Mouse (Mus musculus): ENCODE data around the gene Nbdy.

The Nbdy gene

DNA sequence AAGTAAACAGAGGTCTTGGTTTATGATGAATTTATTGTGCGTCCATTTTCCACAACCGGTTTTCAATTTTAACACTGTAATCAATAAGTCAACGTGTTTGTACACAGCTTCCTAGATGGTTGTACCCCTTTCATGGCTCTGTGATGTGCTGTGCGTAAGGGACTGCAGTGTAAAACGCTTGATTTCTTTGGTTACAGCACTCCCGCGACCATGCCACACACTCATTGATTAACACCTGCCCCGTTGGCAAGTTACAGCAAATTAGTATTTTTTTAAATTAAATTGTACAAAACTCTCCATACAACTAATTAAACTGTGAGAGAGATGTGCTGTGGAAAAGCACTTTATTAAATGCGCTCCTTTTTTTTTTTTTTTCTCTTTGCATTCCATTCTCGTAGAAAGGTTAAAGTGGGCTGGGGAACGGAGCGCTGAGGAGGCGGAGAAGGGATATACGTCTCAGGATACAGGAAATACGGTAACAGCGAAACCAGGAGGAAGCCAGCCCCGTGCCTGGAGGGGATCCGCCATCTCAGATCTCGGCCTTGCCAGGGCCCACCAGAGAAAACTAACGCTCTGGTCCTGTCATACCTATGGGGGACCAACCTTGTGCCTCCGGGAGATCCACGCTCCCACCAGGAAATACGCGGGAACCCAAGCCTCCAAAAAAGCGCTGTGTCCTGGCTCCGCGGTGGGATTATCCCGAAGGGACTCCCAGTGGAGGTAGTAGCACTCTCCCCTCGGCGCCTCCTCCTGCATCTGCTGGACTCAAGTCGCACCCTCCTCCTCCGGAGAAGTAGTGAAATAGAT, at the start of gene Nbdy:
Gene Nbdy, plus strand, starts transcription at position 481 of the 807 bp plus-strand sequence.
- DNase-seq (ENCODE audit: low spot score) = peak; percentile 55

DNA sequence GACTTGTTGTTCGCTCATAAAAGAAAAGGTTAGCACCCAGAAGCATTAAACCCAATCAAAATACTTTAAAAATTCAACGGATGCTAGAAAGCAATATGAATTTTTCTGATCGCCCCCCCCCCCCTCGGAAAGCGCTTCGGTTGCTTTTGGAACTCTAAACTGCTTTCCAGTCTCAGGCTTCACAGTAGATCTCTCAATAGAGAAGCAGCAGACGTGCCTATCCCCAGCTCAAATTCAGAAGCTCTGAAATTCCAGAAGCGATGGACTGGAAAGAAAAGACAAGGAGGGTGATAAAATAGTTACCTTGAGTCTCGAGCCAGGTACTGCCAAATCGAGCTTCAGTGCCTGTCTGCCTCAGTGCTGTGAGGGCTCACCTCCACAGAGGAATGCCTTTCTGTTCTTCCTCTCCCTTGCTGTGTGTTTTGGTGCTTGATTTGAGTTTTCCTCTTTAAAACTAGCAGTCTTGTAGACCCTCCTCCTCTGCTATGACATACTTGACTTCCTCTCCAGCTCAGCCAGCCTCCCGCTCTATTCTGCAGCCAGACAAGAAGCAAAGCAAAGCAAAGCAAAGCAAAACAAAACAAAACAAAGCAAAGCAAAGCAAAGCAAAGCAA, 27.5 kb upstream of the Nbdy start, which contains the start of gene Kctd12b:
Gene Kctd12b, minus strand, starts transcription at position 610 of the 614 bp plus-strand sequence.
- DNase-seq (ENCODE audit: low spot score) = peak; percentile 3

DNA sequence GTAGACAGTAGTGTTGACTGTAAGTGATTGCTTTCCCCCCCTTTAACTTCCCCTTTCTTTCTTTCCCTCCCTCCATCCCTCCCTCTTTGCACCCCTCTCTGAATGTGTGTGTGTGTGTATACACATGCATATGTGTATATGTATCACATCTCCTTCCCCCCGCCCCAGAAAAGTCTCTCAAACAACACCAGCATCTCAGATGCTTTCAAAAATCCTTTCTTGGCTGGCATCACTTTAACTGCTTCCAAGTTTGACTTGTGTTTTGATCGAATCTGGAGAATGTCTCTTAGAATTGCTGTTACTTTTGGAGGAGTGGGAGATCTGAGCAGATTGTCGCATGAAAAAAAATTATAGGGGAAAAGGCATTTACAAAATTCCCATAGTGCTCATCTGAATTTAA, 22.9 kb upstream of the Nbdy start:
- DNase-seq (ENCODE audit: low spot score) = no peak

- DNase-seq (ENCODE audit: low spot score) = no peak
These were observed 15.7 kb upstream of the Nbdy start for GRCm38 (mm10) chrX:153707735-153708134.

DNA sequence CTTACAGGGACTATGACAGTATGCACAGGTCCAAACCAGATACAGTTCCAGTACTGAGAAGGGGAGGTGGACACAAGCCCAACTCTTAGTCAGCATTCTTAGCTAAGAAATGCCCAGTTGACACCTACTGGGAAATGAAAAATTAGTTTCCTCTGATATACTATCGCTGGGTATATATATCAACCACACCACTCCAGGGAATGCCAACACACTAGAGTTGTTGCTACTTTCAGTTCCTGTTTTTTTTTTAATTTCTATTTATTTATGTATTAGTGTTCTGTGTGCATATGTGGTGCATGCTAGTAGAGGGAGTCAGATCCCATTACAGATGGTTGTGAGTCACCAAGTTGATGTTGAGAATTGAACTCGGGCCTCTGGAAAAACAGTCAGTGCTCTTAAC, 6.7 kb upstream of the Nbdy start:
- DNase-seq (ENCODE audit: low spot score) = no peak

DNA sequence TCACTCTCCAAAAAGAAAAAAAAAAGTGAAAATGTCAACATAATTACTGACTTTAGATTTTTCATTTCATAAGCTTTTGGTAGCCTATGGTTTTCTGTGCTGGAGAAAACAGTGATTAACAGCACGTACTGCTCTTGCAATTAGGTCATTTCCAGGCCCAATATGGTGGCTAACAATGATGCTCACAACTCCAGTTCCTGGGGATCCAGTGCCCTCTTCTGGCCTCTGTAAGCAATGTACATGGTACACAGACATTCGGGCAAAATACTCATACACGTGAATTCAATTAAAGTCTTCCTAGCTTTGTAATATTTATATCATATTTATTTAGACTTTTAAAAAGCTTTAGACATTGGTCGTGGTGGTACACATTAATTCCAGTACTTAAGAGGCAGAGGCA, 3.8 kb upstream of the Nbdy start:
- DNase-seq (ENCODE audit: low spot score) = no peak

- DNase-seq (ENCODE audit: low spot score) = no peak
These were observed 1.0 kb downstream of the Nbdy start for GRCm38 (mm10) chrX:153724400-153724799.

DNA sequence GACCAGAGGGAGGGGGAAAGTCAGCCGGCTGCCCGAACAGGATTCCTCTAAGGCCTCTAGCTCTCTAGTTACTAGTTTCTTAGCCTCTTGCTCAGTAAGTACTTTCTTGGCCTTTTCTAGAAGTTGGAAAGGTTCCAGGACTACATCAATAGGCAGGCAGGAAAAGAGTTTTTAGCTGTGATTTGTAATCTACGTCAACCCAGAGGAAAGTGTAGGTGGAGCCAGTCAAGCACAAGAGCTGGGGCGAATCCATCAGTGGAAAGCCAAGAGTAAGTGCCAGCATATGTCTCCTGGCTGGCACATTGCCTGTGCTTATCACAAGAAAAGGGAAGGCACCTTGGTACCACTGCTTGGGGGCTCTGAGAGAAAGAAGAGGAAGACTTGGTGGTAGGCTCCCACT, 12.3 kb downstream of the Nbdy start:
- no peak for DNase-seq (ENCODE audit: low spot score)

- no peak for DNase-seq (ENCODE audit: low spot score)
These were observed 19.1 kb downstream of the Nbdy start for GRCm38 (mm10) chrX:153742493-153742892.

- no peak for DNase-seq (ENCODE audit: low spot score)
These were observed 25.8 kb downstream of the Nbdy start for GRCm38 (mm10) chrX:153749230-153749629.

All from testis, postnatal 14 days (tissue).